Mouse (Mus musculus) NIH3T3 (cell line): ENCODE results near the gene Tspan10.
A peak's percentile ranks its signal among the peaks of the same experiment; 100 is the strongest.

ENCODE experiments used
- DNase-seq: peaks from one replicate; pipeline ENCODE4 v3.0.0-alpha.2; 2012; ENCODE audit warnings: low read depth

The Tspan10 gene

GRCm38 (mm10) chr11:120455413-120455812, 13.0 kb downstream of the Tspan10 start:
- no peak for DNase-seq

- DNase-seq = no peak
Observed at GRCm38 (mm10) chr11:120457370-120457769, 14.9 kb downstream of the Tspan10 start.

GRCm38 (mm10) chr11:120457772-120458751, 15.6 kb downstream of the Tspan10 start, which contains the start of the genes Oxld1 and Ccdc137:
Gene Oxld1 (minus strand): TSS chr11:120458068.
Gene Ccdc137 (plus strand): TSS chr11:120458115.
- DNase-seq = peak; percentile 86

- peak; percentile 66 for DNase-seq
Observed at GRCm38 (mm10) chr11:120458847-120459597, 16.6 kb downstream of the Tspan10 start.

GRCm38 (mm10) chr11:120463536-120463935, 21.1 kb downstream of the Tspan10 start:
- no peak for DNase-seq

GRCm38 (mm10) chr11:120464365-120464764, 21.9 kb downstream of the Tspan10 start:
- no peak for DNase-seq

GRCm38 (mm10) chr11:120465521-120465920, 23.1 kb downstream of the Tspan10 start:
- peak; percentile 25 for DNase-seq

- peak; percentile 98 for DNase-seq
Observed at GRCm38 (mm10) chr11:120467051-120467735, 24.7 kb downstream of the Tspan10 start, which contains the start of gene Arl16. Gene Arl16 (minus strand): TSS chr11:120467607.

- no peak for DNase-seq
Observed at GRCm38 (mm10) chr11:120467736-120468092, 25.3 kb downstream of the Tspan10 start.

GRCm38 (mm10) chr11:120472052-120472451, 29.6 kb downstream of the Tspan10 start:
- DNase-seq = no peak

- DNase-seq = no peak
Observed at GRCm38 (mm10) chr11:120483448-120483934, 41.0 kb downstream of the Tspan10 start.

GRCm38 (mm10) chr11:120484265-120484981, 42.0 kb downstream of the Tspan10 start, which contains the start of gene Mrpl12:
Gene Mrpl12 (plus strand): TSS chr11:120484613.
- peak; percentile 97 for DNase-seq

- no peak for DNase-seq
Observed at GRCm38 (mm10) chr11:120485251-120485650, 42.8 kb downstream of the Tspan10 start.

- DNase-seq = no peak
Observed at GRCm38 (mm10) chr11:120488516-120488915, 46.1 kb downstream of the Tspan10 start.

- DNase-seq = peak; percentile 92
Observed at GRCm38 (mm10) chr11:120489054-120489761, 46.8 kb downstream of the Tspan10 start.

- no peak for DNase-seq
Observed at GRCm38 (mm10) chr11:120490291-120491046, 48.0 kb downstream of the Tspan10 start.

- peak; percentile 94 for DNase-seq
Observed at GRCm38 (mm10) chr11:120491317-120492023, 49.0 kb downstream of the Tspan10 start, which contains the start of gene Slc25a10. Gene Slc25a10 (plus strand): TSS chr11:120491840.

GRCm38 (mm10) chr11:120492024-120492877, 49.8 kb downstream of the Tspan10 start:
- peak; percentile 58 for DNase-seq
